Mouse (Mus musculus): ENCODE measurements around the gene Mrln.

Gene Mrln

DNA sequence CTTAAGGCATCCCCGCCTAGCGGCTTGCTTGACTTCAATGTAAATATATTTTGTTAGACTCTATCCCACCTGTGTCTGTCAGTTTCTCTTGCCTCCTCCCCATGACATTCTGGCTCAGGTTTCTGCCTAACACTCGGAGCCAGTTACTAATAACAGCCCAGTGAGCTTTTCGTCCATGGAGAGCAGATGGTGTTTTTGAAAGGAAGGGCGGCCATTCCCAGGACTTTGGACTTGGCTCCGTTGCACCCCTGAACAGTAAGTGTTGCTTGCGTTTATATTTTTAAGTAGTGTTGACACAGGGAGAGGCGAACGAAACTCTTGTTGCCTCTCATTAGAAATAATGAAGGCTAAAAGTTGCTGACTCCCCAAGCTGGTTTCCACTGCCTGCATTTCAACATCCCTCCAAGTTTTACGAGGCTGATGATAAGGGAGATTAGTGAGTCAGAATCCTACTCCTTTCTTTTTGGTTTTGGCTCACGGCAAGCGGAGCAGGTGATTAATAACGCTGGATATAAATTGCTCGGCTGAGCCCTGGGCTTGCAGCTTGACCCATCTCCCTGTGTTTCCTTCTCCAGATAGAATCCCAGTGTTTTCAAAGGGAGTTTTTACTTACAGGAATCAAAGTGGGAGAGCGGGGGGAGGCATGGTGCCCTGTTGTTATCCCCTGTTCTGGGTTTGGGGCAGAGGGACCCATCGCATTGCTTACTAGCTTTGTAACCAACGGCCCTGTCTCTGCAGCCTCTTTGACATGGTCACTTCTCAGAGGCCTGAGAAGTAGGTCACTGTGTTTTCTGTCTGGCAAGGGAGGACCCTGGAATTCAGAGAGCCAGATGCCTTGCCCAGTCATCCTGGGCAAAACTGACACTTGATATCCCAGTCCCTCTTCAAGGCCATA, at the start of gene Mrln:
Mrln (plus strand) TSS at position 160 of the 895 bp plus-strand sequence.
- peak; percentile 95 for DNase-seq (ENCODE audit: low read depth, low spot score)

DNA sequence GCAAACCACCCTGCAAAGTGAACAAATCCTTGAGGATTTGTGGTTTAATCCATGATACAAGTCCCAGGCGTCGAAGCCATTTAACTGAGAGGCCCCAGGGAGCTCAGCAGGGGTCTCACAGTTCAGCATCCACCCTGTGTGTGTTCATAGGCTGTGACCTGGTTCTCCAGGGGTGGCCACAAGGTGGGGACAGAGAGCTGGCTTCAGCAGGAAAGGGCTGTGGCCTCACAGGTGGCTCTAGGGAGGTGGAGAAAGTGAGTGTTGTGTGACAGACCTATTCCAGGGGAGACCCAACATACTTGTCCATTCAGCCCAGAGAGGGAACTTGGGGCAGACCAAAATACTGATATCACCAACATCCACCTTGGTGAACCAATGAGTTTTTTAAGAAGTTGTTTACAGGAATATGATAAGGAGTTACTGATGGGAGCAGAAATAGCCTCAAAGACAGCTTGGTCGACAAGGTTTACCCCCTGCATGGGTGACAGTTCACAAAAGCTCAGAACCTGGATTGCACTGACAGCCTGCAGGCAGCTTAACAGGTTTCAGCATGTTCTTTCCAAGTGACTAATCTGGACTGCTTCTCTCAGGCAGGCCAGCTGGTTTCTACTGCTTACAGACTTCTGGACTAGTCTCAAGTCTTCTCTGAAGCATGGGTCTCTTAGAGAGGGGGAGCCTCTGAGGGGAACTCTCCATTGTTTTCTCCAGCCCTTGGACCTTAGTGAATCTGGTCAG, 47.9 kb upstream of the Mrln start:
- peak; percentile 47 for DNase-seq (ENCODE audit: low read depth, low spot score)

DNA sequence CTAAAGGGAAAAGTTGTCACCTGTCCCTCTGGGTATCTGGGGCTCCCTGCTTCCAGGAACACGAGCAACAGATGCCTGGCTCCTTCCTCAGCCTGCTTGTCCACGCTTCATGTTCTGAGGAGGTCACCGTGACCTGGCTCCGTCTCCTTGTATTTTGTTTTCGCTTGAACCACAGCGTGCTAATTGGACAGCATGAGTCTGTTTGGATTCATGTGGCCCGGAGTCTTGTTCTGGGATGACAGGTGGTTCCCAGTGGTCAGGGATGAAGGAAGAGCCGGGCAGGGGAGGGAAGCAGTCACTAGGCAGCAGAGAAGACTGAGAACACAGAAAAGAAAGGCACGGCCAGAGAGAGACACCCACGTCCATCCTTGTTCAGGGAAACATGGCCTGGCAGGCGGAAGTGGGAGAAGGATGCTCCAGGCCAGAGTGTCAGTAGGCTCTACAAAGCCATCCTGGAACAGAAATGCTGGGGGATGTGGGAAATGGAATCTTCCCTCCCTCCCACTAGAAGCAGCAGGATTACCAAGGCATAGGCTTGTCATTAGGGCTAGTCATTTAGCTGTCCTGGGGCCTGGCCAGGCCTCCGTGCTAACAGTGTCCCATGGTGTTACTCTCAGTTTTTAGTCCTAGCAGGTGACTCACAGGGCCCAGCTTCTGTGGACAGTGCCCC, 44.7 kb upstream of the Mrln start:
- DNase-seq (ENCODE audit: low read depth, low spot score), result peak; percentile 79

DNA sequence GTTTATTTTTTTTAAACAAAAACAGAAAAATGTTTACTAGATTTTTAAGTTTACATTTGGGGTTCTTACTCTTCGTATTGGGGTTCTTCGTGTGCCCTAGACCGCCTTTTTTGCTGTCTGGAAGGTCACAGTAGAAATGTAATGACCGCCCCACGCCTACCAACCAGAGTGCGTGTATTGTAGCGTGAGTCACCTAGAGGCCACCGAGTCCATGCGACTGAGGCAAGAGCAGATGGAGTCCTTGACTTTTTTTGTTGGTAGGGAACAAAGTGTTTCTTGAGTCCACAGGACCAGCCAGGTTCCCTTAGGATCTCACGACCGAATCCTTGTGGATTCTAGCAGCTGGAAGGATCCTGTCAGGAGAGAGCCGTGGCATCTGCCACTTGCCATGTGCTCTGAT, 43.7 kb upstream of the Mrln start:
- no peak for DNase-seq (ENCODE audit: low read depth, low spot score)

DNA sequence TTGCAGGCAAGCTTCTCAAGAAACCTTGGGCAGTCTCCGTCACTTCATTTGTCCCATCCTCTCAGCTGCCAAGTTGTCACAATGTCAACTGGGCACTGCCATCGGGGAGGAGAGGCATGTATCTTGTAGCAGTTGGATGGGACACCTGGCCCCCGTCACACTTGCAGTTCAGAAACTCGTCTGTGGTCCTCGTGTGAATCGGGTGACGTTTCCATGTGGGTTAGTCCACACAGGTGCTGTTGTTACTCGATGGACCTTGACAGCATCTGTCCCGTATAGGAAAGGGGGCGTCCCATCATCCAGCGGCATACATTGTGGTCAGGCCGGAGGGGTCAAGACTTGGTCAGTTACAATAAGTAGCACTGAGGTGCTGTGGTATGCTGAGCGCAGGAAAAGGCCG, 43.0 kb upstream of the Mrln start:
- DNase-seq (ENCODE audit: low read depth, low spot score), result no peak

DNA sequence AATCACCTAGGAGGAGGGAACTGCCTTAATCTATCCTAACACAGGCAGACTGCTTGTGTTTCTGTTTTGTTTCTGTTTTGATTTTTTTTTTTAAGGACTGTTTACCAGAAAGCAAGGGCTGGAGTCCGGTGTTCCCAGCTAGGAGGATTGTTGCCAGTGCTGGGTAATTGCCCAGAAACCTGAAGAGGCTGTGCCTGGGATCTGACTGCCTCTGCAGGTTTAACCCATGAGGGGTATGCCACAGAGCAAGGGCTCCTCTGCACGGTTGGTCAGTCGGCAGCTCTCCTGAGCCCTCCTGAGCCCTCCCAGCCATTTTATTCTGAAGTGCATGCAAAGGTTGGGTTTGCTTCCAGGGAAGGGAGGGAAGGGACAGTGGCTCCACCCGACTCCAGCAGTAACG, 40.8 kb upstream of the Mrln start:
- peak; percentile 89 for DNase-seq (ENCODE audit: low read depth, low spot score)

DNA sequence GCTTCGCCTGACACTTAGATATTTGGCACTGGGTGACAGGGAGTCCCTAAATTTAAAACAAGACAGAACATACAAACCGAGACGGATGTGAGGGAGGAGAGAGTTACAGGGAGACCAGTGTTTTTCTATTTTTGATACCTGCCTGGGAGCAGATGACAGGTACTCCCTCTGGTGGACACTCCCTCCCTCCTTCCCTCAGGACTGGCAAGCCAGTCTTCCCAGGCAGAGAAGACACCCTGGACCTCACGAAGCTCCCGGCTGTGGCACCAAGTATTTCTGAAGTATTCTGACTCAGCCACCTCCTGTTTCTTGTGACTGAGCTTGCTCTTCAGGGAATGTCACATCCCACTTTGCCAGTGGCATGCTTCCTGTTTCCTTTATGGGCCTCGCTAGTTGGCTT, 38.6 kb upstream of the Mrln start:
- DNase-seq (ENCODE audit: low read depth, low spot score), result peak; percentile 89

DNA sequence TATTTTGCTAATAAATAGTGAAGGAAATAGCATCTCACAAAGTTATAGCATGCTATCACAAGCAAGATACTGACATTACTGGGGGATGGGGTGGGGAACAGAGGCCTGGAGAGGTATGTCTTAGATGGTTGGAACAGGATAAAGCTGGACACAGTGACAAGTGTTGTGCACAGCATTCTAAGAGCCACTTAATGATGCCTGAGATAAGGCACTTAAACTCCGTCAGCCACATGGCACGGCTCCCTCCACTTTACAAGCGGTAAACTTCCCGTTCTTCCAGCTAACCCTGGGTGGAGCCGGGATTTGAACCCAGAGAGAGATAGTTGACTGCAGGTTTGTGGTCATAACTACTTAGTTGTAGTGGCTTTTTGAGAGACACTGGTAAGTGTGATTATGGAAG, 38.0 kb upstream of the Mrln start:
- DNase-seq (ENCODE audit: low read depth, low spot score), result no peak

DNA sequence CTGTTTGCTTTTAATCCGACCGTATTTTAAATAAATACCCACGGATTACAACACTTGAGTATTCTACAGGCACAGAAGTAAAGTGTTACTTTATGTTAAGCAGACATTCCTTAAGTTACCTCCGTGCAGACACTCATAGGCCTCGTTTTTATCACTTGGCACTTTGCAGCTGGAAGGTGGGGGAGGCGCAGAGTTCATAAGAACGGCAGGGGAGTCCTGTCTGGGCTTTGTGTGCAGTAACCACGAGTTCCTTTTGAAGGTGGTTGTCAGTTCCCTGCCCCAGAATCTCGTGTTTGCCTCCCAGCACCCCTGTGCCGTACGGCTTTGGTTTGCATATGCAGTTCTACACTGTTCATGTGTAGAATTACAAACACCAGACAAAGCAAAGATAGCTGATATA, 36.8 kb upstream of the Mrln start:
- peak; percentile 28 for DNase-seq (ENCODE audit: low read depth, low spot score)

DNA sequence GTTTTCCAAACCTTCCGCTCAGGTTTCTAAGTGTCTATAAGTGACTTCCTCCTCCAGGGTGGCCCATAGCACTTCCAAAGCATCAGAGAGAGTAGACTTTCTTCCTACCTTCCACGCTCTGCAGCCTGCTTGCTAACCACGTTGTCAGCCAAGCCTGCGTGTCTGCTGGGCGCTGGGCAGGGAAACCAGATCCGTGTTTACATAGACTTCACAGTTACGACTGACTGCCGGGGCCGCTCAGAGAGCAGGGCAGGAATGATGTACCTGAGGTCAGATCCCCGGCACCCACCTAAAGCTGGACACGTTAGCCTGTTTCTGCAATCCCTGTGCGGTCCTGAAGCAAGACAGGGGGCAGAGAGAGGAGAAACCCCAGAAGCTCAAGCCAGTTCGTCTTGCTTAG, 36.1 kb upstream of the Mrln start:
- DNase-seq (ENCODE audit: low read depth, low spot score), result no peak

DNA sequence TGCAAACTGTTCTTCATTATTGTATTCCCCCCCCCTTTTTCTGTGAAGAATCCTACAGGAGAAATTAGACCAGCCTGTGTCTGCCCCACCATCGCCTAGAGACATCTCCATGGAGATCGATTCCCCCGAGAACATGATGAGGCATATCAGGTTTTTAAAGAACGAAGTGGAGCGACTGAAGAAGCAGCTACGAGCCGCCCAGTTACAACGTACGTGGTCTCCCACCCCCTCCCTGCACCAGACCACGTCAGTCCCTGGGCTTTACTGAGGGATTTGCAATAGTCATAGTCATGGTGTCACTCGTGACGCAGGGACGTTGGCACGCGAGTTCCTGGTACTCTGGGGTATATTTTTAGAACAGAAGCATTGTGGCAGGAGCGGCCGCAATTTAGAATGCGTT, 35.4 kb upstream of the Mrln start:
- peak; percentile 78 for DNase-seq (ENCODE audit: low read depth, low spot score)

DNA sequence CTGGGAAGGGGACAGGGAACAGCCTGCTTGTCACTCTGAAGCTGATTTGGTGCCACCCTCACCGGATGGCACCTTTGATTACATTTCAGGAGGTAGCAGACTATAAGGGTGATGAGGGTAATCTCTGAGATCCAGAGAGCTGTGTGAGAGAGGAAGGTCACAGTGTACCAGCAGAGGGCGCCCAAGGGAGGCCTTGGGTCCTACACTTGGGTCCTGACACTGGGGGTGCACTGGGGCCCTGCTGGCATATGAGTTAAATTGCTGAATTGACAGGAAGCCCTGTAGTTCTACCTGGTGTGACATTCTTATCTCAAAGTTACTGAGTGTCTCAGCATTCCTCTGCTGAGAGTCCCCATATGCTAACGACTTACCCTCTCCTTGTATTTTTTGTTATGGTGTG, 31.1 kb upstream of the Mrln start:
- DNase-seq (ENCODE audit: low read depth, low spot score), result peak; percentile 69

DNA sequence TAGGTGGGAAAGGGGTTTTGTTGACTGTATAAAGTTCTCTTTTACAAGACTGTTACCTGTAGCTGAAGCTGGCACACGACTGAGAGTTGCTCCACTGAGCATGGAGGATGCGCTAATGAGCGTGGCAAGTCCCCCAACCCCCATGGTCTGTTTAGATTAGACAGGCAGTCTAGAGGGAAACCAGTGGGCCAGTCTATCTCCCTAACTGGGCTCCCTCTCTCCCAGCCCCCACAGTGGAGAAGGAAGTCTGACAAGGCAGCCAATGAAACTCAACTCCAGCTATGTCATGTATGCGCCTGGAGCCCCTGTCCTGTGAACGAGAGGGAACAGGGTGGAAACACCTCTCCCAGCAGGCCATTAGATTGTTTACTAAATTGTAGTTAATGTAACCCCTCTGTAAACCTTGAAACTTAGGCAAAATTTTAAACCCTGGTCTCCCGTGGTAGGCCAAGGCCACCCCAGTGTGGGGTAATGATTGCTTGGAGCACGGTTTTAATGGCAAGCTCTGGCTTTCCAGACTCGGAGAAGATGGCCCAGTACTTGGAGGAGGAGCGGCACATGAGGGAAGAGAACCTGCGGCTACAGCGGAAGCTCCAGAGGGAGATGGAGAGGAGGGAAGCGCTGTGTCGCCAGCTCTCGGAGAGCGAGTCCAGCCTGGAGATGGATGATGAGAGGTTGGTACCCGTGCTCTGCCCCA, 29.8 kb upstream of the Mrln start:
- no peak for DNase-seq (ENCODE audit: low read depth, low spot score)

DNA sequence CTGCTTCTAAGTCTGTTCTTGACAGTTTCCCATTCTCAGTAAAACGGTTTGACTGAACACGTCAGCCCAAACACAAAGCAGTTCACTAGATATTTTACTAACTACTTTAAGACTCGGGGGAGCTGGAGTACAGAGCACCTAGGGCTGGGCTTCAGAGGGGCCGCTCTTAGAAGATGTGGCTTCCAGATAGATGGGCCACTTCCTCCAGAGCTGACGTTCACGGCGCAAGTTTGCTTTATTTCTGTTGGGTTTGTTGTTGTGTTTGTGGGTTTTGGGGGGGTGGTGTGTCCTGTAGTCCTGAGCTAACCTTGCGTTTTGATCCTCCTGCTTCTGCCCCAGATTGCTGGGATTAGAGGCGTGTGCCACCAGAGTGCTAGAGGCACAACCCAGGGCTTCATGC, 23.7 kb upstream of the Mrln start:
- DNase-seq (ENCODE audit: low read depth, low spot score), result no peak

DNA sequence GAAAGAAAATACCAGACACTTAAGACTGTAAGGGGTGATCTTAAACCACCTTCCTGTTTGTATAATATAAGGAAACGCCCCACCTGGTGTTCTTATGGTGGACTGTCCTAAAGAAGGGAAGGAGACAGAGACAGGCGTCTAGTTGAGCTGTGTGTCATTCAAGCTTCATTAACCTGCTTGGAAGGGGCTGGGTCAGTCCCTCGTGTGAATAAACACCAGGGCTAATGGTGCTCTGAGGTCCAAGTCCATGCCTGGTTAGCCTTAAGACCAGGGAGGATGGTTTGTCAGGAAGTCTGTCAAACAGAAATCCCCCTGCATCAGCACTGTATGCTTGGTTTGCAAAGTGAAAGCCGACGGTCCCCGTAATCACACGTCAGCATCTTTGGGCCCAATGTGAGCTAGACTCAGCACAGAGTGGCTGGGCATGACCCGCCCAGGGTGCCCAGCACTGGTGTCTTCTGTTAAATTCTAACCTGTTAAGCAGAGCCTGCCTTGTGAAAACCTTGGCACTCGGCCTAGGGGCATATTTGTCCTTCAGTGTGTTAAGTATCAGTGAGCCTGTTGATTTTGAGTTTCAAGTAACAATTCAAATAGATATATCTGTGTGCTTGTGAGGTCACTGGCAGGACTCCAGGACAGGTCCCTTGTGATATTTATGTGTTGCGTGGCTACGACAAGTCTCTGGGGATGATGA, 23.0 kb upstream of the Mrln start:
- no peak for DNase-seq (ENCODE audit: low read depth, low spot score)

DNA sequence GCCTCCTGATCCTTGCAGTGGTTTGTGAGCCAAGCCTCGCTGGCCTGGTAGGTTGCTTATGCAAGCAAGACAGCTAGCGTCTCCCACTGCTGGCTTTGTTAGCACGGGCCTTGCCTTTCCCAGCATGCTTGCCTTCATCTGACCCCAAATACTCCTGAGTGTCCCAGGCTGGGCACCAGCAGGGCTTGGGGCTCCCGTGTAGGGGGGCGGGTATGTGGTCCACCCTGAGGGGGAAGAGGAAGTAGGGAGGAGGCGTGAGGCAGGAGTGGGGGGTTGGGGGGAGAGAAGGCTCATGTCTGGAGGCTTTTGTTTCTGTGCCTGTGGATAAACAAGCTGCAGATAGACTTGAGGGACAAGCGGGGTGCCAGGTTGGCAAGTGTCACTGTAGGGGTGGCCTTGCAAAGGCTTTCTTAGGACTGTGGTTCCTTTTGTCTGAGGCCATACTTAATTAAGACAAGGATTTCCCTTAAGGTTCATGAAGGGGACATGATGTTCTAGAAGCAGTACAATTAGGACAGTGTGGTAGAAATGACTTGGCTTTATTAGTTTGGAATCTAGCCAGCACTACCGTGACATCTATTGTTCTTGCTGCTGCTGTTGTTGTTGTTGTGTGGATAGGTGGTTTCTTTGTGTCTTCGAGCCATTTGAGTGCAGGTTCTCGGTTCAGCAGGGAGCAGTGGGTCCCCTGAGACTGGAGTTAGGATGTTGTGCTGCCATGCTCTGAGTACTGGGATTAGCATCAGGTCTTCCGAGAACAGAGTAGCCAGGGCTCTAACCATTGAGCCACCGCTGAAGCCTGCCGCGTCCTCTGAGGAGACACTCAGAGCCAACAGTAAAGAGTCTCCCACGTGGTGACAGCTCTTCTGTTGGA, 21.0 kb upstream of the Mrln start:
- DNase-seq (ENCODE audit: low read depth, low spot score), result peak; percentile 60

DNA sequence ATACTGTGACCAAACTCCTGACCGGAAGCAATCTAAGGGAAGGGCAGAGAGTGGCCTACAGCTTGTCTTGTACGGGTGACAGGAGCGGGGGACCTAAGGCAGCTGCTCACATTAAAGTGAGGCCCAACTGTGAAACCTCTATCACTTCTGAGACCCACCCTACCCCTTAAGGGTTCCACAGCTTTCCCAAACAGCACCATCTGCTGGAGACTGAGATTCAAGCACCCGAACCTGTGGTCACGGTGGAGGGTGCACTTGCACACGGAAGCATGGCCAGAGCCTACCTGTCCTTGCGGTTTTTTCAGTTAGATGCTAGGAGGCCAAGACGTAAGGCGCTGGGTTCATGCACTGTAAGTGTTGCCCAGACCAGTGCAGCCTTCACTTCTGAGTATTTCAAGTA, 18.3 kb upstream of the Mrln start:
- DNase-seq (ENCODE audit: low read depth, low spot score), result peak; percentile 53

DNA sequence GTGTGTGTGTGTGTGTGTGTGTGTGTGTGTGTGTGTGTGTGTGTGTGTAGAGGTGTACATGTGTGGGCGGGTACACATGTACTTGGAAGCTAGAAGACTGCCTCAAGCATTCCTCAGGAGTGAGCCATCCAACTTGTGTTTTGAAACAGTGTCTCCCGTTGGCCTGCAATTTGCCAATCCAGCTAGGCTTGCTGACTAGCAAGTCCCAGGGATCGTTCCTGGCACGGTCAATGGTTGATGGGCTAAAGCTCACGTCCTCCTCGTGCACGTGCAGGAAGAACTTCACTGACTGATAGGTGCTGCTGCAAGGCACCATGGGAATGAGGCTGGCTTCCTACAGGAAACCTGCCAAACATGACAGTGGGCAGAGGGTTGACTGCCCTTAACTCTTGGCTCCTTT, 17.9 kb upstream of the Mrln start:
- no peak for DNase-seq (ENCODE audit: low read depth, low spot score)

DNA sequence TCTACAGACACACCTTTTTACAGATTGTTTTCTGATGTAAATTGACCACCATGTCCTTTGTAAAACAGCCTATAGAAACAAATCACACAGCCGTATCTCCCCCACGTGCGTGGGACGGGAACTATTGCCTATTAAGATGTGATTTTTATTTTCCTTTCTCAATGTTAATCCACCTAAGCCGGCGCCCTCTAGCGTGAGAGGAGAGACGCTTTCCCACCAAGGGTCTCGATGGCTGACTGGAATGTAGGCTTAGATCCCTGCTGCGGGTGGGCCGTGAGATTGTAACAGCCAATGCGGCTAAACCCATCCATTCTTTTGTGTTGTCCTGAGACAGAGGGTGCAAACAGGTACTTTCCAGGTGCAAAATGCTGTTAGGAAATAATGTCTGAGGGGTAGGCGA, 14.6 kb upstream of the Mrln start:
- no peak for DNase-seq (ENCODE audit: low read depth, low spot score)

DNA sequence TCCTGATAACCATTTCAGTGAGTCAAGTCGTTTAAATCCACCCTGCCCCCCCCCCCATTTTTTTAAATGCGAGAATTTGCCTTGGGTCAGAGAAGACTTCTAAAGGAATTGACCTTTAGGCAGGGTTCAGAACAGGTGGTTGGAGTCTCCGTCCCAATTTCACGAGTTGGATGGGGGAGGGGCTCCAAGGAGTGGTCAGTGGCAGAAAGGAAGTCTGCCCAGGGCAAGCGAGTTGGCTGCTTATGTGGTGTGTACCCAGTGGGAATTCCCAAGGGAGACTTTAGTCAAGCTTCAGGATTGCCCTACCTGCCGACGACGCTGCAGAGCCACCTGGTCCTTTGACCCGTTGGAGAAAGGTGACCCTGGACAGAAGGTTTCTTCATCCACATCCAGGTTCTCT, 10.2 kb upstream of the Mrln start:
- no peak for DNase-seq (ENCODE audit: low read depth, low spot score)

Measured in brain, adult 2 months (tissue).